Mouse (Mus musculus): ENCODE measurements at regions not wholly inside any gene's neighbourhood (a gene's known extent, or its start where the extent isn't known, plus 50 kb on each side); places are given as distances from the start of the nearest gene placed in this dataset.

- TF ChIP-seq CTCF (IDR thresholded peaks at IDR 0.05; ENCODE audit: borderline replicate concordance, extremely low read depth, insufficient read depth, insufficient read length) (no peak), POLR2A (IDR thresholded peaks at IDR 0.05; ENCODE audit: borderline replicate concordance, extremely low read depth, insufficient read depth, insufficient read length, poor library complexity, severe bottlenecking) (no peak)
Observed at GRCm38 (mm10) chr15:7723770-7724169, 86.9 kb upstream of the Gdnf start.

Measured in brain, embryonic 14.5 days (tissue).